Mouse (Mus musculus) liver, adult 2 months (tissue): ENCODE data around the gene Sh3d19. TPM values are rescaled to one million over a fixed set of nuclear protein-coding genes. Genes with fewer than 3 reads are reported as not detected.
"Not testable (repeated sequence)": the region's sequence is repeated elsewhere in the genome, so short reads cannot be mapped to it uniquely, and the experiment has no call there.

Experiments
- DNase-seq: peaks from one replicate; pipeline ENCODE4 v3.0.0-alpha.2; 2011; ENCODE audit warnings: low read depth, low spot score; ENCODE audit errors: extremely low read depth
- H3K27ac ChIP-seq: fragments of 200-500 bp; replicated peaks from 2 replicates; pipeline ENCODE4 v1.5.1; 2012; ENCODE audit warnings: low read depth, mild to moderate bottlenecking, control low read depth, inconsistent platforms, low read length; ENCODE audit not compliant: insufficient read depth
- H3K27me3 ChIP-seq: fragments of 200-500 bp; 2 replicates; pipeline ENCODE4 v1.6.1; 2012; ENCODE audit warnings: mild to moderate bottlenecking, moderate library complexity, low read length, inconsistent platforms; ENCODE audit not compliant: control insufficient read depth, insufficient read depth
- H3K36me3 ChIP-seq: fragments of 200-500 bp; 2 replicates; pipeline ENCODE4 v1.6.1; 2012; ENCODE audit warnings: low read length, inconsistent platforms; ENCODE audit not compliant: control insufficient read depth, insufficient read depth
- H3K4me1 ChIP-seq: fragments of 200-500 bp; 2 replicates; pipeline ENCODE4 v1.6.1; 2011; ENCODE audit warnings: low read length; ENCODE audit not compliant: control insufficient read depth, insufficient read depth
- H3K4me3 ChIP-seq: fragments of 200-500 bp; 2 replicates; pipeline ENCODE4 v1.5.1; 2011; ENCODE audit warnings: low read depth, mild to moderate bottlenecking, control low read depth, low read length, moderate library complexity; ENCODE audit not compliant: insufficient read depth
- H3K79me2 ChIP-seq: fragments of 200-500 bp; 2 replicates; pipeline ENCODE4 v1.6.1; 2012; ENCODE audit warnings: inconsistent platforms, mild to moderate bottlenecking, low read length, moderate library complexity; ENCODE audit not compliant: control insufficient read depth, insufficient read depth
- H3K9ac ChIP-seq: fragments of 200-500 bp; 2 replicates; pipeline ENCODE4 v1.6.1; 2012; ENCODE audit warnings: low read depth, mild to moderate bottlenecking, control low read depth, inconsistent platforms, low read length
- CTCF ChIP-seq: fragments of 200-500 bp; IDR thresholded peaks from 2 replicates; pipeline ENCODE4 v1.5.1; 2011; ENCODE audit warnings: low read depth, low read length, control low read depth
- POLR2A ChIP-seq: fragments of 200-500 bp; IDR thresholded peaks from 2 replicates; pipeline ENCODE4 v1.6.1; 2011; ENCODE audit warnings: low read length, control low read depth; ENCODE audit not compliant: insufficient read depth; ENCODE audit errors: extremely low read depth
- WGBS: fragments of 180-500 bp; shearing (Covaris S2); methylation state at CpG from one replicate; pipeline ENCODE4 v1.1.7; 2018; 5-methylcytosine and 5-hydroxymethylcytosine counted together
- polyA plus RNA-seq: library from polyadenylated mRNA; depleted of rRNA; stranded (reverse); fragments of >200 nt; gene quantifications from 2 replicates; pipeline ENCODE4 v1.2.3, GENCODE M21; 2012
- total RNA-seq: library from RNA; depleted of rRNA; stranded (reverse); fragments of >200 nt; gene quantifications from 2 replicates; pipeline ENCODE4 v1.2.3, GENCODE M21; 2014

The Sh3d19 gene
- total and polyA plus RNA-seq, 2 experiments: 40.1 to 52.0 TPM

DNA sequence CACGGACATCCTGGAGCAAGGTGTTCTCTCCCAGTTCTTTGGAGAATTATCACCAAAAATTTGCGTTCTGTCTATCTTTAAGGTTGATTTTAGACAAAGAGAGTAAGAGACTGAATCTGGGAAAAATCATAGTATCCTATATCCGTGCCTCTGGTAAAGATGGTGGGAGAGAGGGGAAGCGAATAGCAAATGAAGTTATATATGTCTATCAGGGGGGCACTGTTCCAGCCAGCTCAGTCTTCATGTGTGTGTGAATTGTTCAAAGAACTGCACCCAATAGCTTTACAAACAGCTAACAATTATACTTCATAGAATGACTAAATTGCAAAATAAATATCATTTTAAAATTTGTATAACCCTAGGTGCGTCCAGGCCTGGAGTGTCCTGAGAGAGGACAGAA is 123.0 kb downstream of the Sh3d19 start:
- no peak for TF ChIP-seq CTCF
- no peak for TF ChIP-seq POLR2A
- H3K4me1 ChIP-seq: no peaks in the 10 kb centered on the region
- peaks cover 50% of the 10 kb centered on the region for H3K36me3 ChIP-seq
- H3K27ac ChIP-seq: no peak overlapping the region
- 96% methylated on average over 5 of the region's 5 CpGs for WGBS
- DNase-seq: no peak
- H3K79me2 ChIP-seq: no peaks in the 10 kb centered on the region
- no peaks in the 10 kb centered on the region for H3K27me3 ChIP-seq
- H3K4me3 ChIP-seq: no peak overlapping the region
- H3K9ac ChIP-seq: no peak overlapping the region

DNA sequence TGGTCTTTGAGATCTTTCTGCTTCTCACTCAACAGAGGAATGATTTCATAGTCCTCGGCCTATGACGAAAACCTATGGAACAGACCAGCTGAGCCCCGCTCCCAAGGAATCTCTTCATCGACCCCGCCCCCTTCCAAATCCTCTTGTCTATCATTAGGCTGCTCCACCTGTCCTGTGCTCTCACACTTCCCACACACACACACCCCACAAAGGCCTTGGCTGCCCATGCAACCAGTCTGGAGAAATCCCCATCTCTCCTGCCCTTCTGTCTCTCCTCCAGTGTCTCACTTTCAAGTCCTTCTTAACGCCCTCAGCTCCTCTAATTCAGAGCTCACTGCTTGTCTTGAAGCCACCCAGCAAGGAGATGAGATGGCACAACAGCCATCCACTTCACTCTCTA is 131.0 kb downstream of the Sh3d19 start:
- WGBS: 97% methylated on average over 6 of the region's 6 CpGs
- DNase-seq: no peak
- peaks cover 55% of the 10 kb centered on the region for H3K36me3 ChIP-seq

DNA sequence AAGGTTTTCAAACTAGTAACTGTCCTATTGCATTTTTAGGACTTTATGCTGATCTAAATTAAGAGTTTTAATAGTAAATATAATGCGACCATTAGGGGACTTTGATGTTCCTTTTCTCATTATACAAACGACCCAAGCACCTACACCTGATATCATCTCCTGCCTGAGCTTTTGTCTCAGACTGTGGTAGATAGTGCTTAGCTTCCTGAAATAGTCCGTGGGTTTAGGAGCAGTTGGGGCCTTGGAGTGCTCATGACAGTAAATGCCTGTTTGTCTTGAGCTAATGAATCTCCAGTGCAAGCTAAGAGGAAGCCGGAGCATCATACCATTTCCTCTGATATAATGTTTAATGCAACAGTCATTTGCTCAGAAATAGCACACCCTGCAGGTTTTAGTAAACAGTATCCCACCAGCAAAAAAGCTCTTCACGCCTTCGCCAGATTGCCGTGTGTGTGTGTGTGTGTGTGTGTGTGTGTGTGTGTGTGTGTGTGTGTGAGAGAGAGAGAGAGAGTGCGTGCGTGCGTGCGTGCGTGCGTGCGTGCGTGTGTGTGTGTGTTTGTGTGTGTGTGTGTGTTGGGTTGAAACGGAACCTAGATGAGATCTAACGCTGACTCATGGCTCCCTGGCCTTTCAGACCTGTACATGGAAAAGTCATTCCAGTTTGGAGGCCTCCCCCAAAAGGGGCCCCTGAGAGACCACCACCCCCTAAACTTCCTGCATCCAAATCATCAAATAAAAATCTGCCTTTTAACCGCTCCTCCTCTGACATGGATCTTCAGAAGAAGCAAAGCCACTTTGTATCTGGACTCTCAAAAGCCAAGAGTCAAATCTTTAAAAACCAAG is 132.8 kb downstream of the Sh3d19 start:
- no peak for TF ChIP-seq CTCF
- no peak for TF ChIP-seq POLR2A

More for the DNA sequence above, 131.0 kb downstream of the Sh3d19 start:
- Histone ChIP-seq H3K79me2 (no peaks in the 10 kb centered on the region), H3K4me1 (no peaks in the 10 kb centered on the region), H3K27ac (no peak overlapping the region), H3K4me3 (no peak overlapping the region), H3K27me3 (no peaks in the 10 kb centered on the region), H3K9ac (no peak overlapping the region)
- TF ChIP-seq POLR2A (no peak), CTCF (no peak)

DNA sequence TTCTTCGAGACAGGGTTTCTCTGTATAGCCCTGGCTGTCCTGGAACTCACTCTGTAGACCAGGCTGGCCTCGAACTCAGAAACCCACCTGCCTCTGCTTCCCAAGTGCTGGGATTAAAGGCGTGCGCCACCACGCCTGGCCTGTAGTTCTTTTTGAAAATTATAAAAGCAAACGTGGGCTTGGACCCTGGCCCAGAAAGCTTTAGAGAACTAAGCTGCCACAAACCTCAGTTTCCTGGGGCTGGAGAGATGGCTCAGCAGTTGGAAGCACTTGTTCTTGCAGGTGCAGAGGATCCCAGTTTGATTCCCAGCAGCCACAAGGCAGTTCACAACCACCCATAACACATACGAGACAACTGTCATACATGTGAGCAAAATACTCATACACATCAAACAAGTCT is 133.5 kb downstream of the Sh3d19 start:
- H3K79me2 ChIP-seq, H3K4me3 ChIP-seq, H3K4me1 ChIP-seq, H3K27ac ChIP-seq, H3K9ac ChIP-seq, H3K27me3 ChIP-seq, DNase-seq: not testable (repeated sequence)
- 84% methylated on average over 7 of the region's 7 CpGs for WGBS
- H3K36me3 ChIP-seq: peaks cover 46% of the 10 kb centered on the region; the same call in 1 of the 2 replicates

More for the DNA sequence above, 132.8 kb downstream of the Sh3d19 start:
- H3K27ac ChIP-seq: no peak overlapping the region
- H3K36me3 ChIP-seq: peaks cover 53% of the 10 kb centered on the region
- no peaks in the 10 kb centered on the region for H3K79me2 ChIP-seq
- 70% methylated on average over 16 of the region's 18 CpGs for WGBS
- no peak for DNase-seq
- H3K9ac ChIP-seq: no peak overlapping the region
- H3K4me1 ChIP-seq: no peaks in the 10 kb centered on the region
- H3K27me3 ChIP-seq: no peaks in the 10 kb centered on the region
- no peak overlapping the region for H3K4me3 ChIP-seq

DNA sequence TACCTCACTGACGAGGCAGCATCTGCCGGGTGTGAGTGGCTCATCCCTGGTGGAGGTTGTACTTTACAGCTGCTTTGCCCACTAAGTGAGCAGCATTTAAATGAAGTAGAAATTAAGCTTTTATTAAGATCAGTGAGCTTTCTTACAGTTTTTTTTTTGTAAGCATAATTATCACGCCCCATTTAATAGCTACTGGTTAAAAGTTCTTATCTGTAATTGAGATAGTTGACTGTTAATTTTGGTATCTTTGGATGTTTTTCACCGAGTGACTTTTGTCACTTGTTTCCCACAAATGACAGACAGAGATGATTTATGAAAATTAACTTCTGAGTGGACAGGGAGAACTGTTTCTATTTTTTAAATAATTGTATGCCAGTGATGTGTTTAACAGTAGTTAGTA is 134.0 kb downstream of the Sh3d19 start:
- no peak for DNase-seq
- 91% methylated on average over 4 of the region's 4 CpGs for WGBS
- no peaks in the 10 kb centered on the region for H3K27me3 ChIP-seq
- no peaks in the 10 kb centered on the region for H3K4me1 ChIP-seq
- no peak overlapping the region for H3K4me3 ChIP-seq
- no peaks in the 10 kb centered on the region for H3K79me2 ChIP-seq
- TF ChIP-seq POLR2A (no peak), CTCF (no peak)
- H3K36me3 ChIP-seq: peaks cover 42% of the 10 kb centered on the region; the same call in 1 of the 2 replicates
- H3K9ac ChIP-seq: no peak overlapping the region
- H3K27ac ChIP-seq: no peak overlapping the region

DNA sequence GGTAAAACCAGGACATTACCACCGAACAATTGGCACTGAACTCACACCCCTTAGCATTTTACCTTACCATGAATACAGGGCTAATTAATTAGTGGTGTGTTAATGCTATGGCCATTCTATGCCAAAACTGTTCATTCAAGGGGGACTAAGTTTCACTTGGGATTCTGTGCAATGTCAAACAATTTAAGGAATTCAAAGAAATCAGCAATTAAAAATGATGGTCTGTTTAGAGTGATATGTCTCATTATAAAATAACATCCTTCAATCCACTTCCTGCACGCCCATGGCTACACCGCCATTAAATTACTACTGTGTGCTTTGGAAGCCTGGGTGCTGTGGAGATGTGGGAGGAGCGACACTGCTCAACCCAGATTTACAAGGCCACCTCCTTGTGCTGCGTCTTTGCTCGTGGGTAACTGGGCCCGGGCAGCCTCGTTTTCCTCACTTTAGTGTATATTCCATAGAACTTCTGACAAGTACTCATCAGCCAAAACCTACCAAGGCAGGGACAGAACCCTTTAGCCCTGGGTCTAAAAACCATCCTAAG is 135.2 kb downstream of the Sh3d19 start:
- Histone ChIP-seq H3K27me3 (no peaks in the 10 kb centered on the region), H3K9ac (no peak overlapping the region), H3K27ac (no peak overlapping the region), H3K36me3 (peaks cover 34% of the 10 kb centered on the region; the same call in 1 of the 2 replicates), H3K79me2 (no peaks in the 10 kb centered on the region), H3K4me3 (no peak overlapping the region), H3K4me1 (no peaks in the 10 kb centered on the region)
- DNase-seq: no peak
- WGBS: 93% methylated on average over 8 of the region's 8 CpGs
- TF ChIP-seq CTCF (no peak), POLR2A (no peak)
